Mouse (Mus musculus) thymus, adult 2 months (tissue): ENCODE measurements around the gene F2r.

ENCODE experiments used
- CTCF ChIP-seq: fragments of 200-500 bp; IDR thresholded peaks from 2 replicates; pipeline ENCODE4 v1.5.1; 2012; ENCODE audit warnings: mild to moderate bottlenecking, control low read depth, low read length, moderate library complexity, borderline replicate concordance; ENCODE audit not compliant: control insufficient read depth, poor library complexity, insufficient read depth; ENCODE audit errors: extremely low read depth
- POLR2A ChIP-seq: fragments of 200-500 bp; IDR thresholded peaks from 2 replicates; pipeline ENCODE4 v1.6.1; 2012; ENCODE audit warnings: mild to moderate bottlenecking, low read length, control low read depth, moderate library complexity; ENCODE audit not compliant: control insufficient read depth, poor library complexity, insufficient read depth; ENCODE audit errors: extremely low read depth

DNA sequence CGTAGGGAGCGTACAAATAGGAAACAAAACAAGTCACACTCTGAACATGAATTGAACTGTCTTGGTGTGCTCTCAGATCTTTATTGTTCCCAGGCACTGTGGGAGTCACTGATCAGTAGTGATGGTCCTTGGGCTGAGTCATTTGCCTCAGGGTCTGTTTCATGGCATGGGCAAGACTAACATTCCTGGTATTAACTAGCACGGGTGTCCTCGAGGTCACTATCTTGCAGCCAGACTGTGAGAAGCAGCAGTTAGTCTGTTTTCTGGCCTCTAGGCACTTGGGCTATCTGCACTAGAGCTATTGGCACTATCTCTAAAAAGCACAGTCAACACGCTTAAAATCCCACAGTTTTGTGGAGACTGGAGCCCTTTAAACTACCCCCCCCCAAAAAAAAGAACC lies 22.4 kb downstream of the F2r start:
- TF ChIP-seq CTCF: no peak
- TF ChIP-seq POLR2A: no peak
